Mouse (Mus musculus) frontal cortex, adult 2 months (tissue): Measurements from ENCODE around the gene Tmod4. TPM values are rescaled to one million over a fixed set of nuclear protein-coding genes. Genes with fewer than 3 reads are reported as not detected.

Source experiments
- DNase-seq, 2 experiments: peaks; one replicate each; pipeline ENCODE4 v3.0.0; 2022; ENCODE audit warnings: low spot score in 1 of 2; ENCODE audit errors: extremely low spot score in 1 of 2
- polyA plus RNA-seq: library from polyadenylated mRNA; depleted of rRNA; stranded (reverse); fragments of >200 nt; gene quantifications from 2 replicates; pipeline ENCODE4 v1.2.3, GENCODE M21; 2012; rRNA removed

The Tmod4 gene
- polyA plus RNA-seq, 1 experiment, result 0.98 TPM

DNA sequence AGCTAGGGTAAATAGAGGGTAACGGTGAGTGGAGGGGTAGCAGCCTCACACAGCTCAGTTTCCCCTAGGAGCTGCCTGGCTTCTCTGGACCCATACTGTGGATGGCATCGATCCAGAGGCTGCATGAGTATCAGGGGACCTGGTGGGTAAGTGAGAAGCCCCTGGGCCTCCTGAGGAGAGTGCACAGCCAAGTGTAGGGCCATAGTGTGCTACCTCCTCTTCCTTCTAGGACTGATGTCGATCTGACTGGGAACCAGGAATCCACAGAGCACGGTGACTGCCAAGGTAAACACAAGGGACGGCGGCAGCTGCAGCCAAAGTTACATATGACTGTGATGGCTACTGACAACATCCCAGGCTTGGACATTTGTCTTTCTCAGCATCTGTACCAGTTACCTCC lies 46.8 kb downstream of the Tmod4 start:
- no peak for DNase-seq

DNA sequence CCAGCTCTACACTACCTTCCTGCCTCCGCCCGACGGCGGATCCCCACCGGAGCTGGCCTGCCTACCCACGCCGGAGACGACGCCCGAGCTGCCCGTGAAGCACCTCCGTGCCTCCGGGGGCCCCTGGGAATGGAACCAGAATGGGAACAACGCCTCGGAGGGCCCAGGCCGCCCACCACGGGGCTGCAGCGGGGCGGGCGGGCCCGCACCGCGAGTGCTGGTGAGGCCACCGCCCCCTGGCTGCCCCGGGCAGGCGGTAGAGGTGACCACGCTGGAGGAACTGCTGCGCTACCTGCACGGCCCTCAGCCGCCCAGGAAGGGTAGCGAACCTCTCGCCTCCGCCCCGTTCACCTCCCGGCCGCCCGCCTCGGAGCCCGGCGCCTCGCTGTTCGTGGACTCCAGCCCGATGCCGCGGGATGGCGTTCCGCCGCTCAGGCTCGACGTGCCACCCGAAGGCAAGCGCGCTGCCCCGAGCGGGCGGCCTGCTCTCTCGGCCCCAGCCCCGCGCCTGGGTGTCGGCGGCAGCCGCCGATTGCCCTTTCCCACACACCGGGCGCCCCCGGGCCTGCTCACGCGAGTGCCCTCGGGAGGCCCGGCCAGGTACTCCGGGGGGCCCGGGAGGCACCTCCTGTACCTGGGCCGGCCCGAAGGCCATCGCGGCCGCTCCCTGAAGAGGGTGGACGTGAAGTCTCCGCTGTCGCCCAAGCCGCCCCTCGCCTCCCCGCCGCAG lies 48.4 kb downstream of the Tmod4 start:
- DNase-seq, result no peak

DNA sequence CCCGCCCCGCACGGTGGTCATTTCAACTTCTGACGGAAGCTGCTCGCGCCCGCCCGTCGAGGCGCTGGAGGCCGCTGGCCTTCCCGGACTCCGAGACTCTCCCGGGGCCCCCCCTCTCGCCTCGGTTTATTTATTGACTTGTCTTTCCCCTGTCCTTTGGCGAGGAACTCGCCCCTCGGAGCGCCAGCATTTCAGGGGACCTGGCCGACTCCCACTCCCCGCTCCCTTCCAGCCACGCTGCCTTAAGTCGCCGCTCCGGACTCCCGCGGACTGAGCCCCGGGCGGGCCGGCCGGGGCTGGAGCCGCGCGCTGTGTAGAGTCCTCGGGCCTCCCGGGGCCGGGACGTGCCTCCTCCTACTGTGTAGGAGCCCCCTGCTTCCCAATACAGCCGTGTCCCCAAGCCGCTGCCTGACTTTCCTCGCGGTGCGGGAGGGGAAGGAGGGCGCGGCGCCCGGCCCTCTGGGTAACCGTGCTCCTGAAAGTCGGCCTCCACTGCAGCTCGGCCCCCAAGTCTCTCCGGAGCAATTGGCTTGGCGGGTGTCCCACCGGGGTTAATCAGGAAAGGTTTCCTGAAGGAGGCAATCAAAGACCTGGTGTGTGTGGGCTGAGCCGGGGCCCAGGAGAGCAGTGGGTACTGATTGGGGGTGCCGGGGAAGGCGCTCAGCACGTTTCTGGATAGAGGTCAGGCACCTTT lies 49.1 kb downstream of the Tmod4 start:
- DNase-seq, result no peak

DNA sequence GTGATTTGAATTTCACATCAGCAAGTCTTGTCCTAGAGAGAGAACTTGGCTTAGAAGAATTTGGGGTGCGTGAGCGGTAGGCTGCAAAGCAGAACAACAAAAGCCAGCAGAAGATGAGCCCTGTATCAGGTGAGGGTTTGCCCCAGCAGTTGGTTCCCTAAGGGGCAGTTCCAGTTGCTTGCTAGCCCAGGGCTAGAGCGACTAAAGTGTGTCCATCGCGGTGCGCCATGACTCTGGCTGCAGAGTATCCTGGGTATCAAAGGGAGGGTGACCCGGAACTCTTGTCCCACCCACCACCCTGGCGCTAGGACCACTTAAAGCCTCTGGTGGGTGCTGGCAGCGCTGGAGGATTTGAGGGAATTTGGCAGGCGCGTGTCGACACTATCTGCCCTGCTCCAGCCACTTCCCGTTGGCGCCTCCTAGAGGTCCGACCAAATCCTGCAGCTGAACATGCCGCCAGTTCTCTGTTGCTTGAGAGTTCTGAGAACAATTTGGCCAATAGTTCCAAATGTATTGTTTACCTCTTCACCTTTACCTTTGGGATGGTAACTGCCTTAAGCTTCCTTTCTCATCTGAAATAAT lies 49.8 kb downstream of the Tmod4 start:
- DNase-seq, result peak in 1 of 2 experiments; percentile 86

DNA sequence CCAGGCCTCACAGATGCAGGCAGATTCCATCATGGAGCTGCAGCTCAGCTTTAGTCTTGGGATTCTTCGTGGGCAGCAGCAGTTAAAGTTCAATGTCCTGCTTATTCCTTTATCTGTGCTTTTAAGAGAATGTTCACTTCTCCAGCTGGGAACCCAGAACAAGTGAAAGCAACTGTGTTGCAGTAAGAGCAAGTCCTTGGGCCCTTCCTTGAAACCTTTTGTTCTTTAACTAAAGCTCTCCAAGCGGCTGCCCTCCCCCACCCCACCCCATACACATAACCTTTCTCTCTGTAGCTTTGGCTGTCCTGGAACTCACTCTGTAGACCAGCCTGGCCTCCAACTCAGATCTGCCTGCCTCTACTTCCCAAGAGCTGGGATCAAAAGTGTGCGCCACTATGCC lies 52.2 kb downstream of the Tmod4 start:
- no peak for DNase-seq

DNA sequence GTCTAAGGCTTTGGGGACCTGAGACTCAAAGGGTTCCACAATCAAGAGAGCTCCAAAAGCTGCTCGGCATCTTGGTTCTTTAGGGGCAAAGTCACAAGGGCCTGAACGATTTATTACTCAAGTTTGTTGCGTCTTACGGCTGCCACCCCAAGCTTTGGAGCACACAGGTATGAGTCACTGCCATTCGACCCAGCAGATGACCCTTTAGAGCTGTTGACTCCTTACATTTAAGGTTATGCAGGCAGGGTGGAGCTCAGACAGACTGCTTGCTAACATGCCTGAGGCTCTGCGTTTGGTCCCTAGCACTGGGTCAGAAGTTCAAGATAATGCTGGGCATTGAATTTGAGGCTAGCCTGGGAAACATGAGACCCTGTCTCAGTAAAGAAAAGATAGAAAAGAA lies 53.3 kb downstream of the Tmod4 start:
- no peak for DNase-seq

Other genes with a start within 250 kb of the Tmod4 start
- 245 and 253 TPM in 2 replicates for gene Psmb4, start 237.5 kb upstream of the Tmod4 start, polyA plus RNA-seq
- 13.9 and 14.5 TPM in 2 replicates for gene Selenbp1, start 191.4 kb upstream of the Tmod4 start, polyA plus RNA-seq
- gene Rfx5, start 170.4 kb upstream of the Tmod4 start, polyA plus RNA-seq, result 27.8 and 31.8 TPM in 2 replicates
- 58.9 and 64.4 TPM in 2 replicates for gene Pi4kb, start 149.7 kb upstream of the Tmod4 start, polyA plus RNA-seq
- gene Zfp687, start 109.0 kb upstream of the Tmod4 start, polyA plus RNA-seq, result 18.4 and 20.9 TPM in 2 replicates
- 219 and 229 TPM in 2 replicates for gene Psmd4, start 81.9 kb upstream of the Tmod4 start, polyA plus RNA-seq
- 41.6 and 42.0 TPM in 2 replicates for gene Pip5k1a, start 17.5 kb upstream of the Tmod4 start, polyA plus RNA-seq
- gene Vps72, start 13.5 kb upstream of the Tmod4 start, polyA plus RNA-seq, result 58.0 and 60.9 TPM in 2 replicates
- gene Scnm1, start 9.5 kb downstream of the Tmod4 start, polyA plus RNA-seq, result 118 and 124 TPM in 2 replicates
- 20.2 and 21.2 TPM in 2 replicates for gene Lysmd1, start 9.6 kb downstream of the Tmod4 start, polyA plus RNA-seq
- gene Tnfaip8l2, start 17.9 kb downstream of the Tmod4 start, polyA plus RNA-seq, result 4.0 and 5.9 TPM in 2 replicates
- gene Sema6c, start 36.0 kb downstream of the Tmod4 start, polyA plus RNA-seq, result 34.6 and 35.8 TPM in 2 replicates
- gene Gabpb2, start 93.4 kb downstream of the Tmod4 start, polyA plus RNA-seq, result 15.8 and 17.9 TPM in 2 replicates
- 62.5 and 63.5 TPM in 2 replicates for gene Cdc42se1, start 104.3 kb downstream of the Tmod4 start, polyA plus RNA-seq
- 388 and 439 TPM in 2 replicates for gene Mllt11, start 107.7 kb downstream of the Tmod4 start, polyA plus RNA-seq
- 0.29 and 0.30 TPM in 2 replicates for gene Gm128, start 117.1 kb downstream of the Tmod4 start, polyA plus RNA-seq
- gene Bnipl, start 126.7 kb downstream of the Tmod4 start, polyA plus RNA-seq, result 0.40 and 0.48 TPM in 2 replicates
- gene Mindy1, start 156.9 kb downstream of the Tmod4 start, polyA plus RNA-seq, result 30.2 and 30.8 TPM in 2 replicates
- 23.1 and 25.3 TPM in 2 replicates for gene Prune1, start 157.6 kb downstream of the Tmod4 start, polyA plus RNA-seq
- gene Anxa9, start 182.7 kb downstream of the Tmod4 start, polyA plus RNA-seq, result 2.5 and 2.6 TPM in 2 replicates
- 93.9 and 99.4 TPM in 2 replicates for gene Cers2, start 190.3 kb downstream of the Tmod4 start, polyA plus RNA-seq
- 32.8 and 36.6 TPM in 2 replicates for gene Setdb1, start 232.7 kb downstream of the Tmod4 start, polyA plus RNA-seq